Mouse (Mus musculus): Measurements from ENCODE around the gene Olfr420. TPM values are rescaled to one million over a fixed set of nuclear protein-coding genes. Genes with fewer than 3 reads are reported as not detected.
A peak's percentile ranks its signal among the peaks of the same experiment; 100 is the strongest.

Olfr420 gene
- total RNA-seq, 1 experiment, result not detected

GRCm38 (mm10) chr1:174146696-174147095 is 8.7 kb upstream of the Olfr420 start:
- Histone ChIP-seq H3K9me3 (ENCODE audit: control insufficient read depth, insufficient read depth, low read depth, low read length) (no peaks in the 10 kb centered on the region), H3K27ac (ENCODE audit: insufficient read depth, low read depth, low read length, poor library complexity, severe bottlenecking) (no peak overlapping the region), H3K36me3 (ENCODE audit: control insufficient read depth, insufficient read depth, low read length, poor library complexity, severe bottlenecking) (no peaks in the 10 kb centered on the region), H3K4me1 (ENCODE audit: control insufficient read depth in 2 of 2, insufficient read depth in 2 of 2, low read length in 2 of 2, poor library complexity in 1 of 2) (no peaks in the 10 kb centered on the region), H3K4me3 (ENCODE audit: insufficient read depth in 1 of 2, low read depth in 1 of 2, low read length in 2 of 2, poor library complexity in 1 of 2, severe bottlenecking in 1 of 2) (no peak overlapping the region), H3K9ac (ENCODE audit: insufficient read depth, low read depth, low read length, poor library complexity, severe bottlenecking) (no peak overlapping the region)
- in situ Hi-C loops (cut with MboI; ENCODE audit: low sequenced_read_pairs in 2 of 2, unreplicated experiment in 2 of 2), result no loop called here
- no peak for TF ChIP-seq ZC3H11A (IDR thresholded peaks at IDR 0.05; ENCODE audit: borderline replicate concordance, low read depth, low read length)
- no peak for TF ChIP-seq ZNF384 (IDR thresholded peaks at IDR 0.05; ENCODE audit: low read depth, low read length)
- no peak for TF ChIP-seq HCFC1 (IDR thresholded peaks at IDR 0.05; ENCODE audit: borderline replicate concordance, insufficient read depth, low read length)
- no peak for TF ChIP-seq MAFK (IDR thresholded peaks at IDR 0.05; ENCODE audit: insufficient read depth, low read depth, low read length)
- no peak for TF ChIP-seq CHD2 (IDR thresholded peaks at IDR 0.05; ENCODE audit: low read depth, low read length)
- no peak for DNase-seq (ENCODE audit: low read depth, low spot score)

GRCm38 (mm10) chr1:174149289-174149688 is 6.1 kb upstream of the Olfr420 start:
- in situ Hi-C loops (cut with MboI; ENCODE audit: low sequenced_read_pairs in 2 of 2, unreplicated experiment in 2 of 2), result no loop called here
- Histone ChIP-seq H3K36me3 (ENCODE audit: control insufficient read depth, insufficient read depth, low read length, poor library complexity, severe bottlenecking) (no peaks in the 10 kb centered on the region), H3K4me1 (ENCODE audit: control insufficient read depth in 2 of 2, insufficient read depth in 2 of 2, low read length in 2 of 2, poor library complexity in 1 of 2) (no peaks in the 10 kb centered on the region), H3K27ac (ENCODE audit: insufficient read depth, low read depth, low read length, poor library complexity, severe bottlenecking) (no peak overlapping the region), H3K9me3 (ENCODE audit: control insufficient read depth, insufficient read depth, low read depth, low read length) (no peaks in the 10 kb centered on the region), H3K4me3 (ENCODE audit: insufficient read depth in 1 of 2, low read depth in 1 of 2, low read length in 2 of 2, poor library complexity in 1 of 2, severe bottlenecking in 1 of 2) (no peak overlapping the region), H3K9ac (ENCODE audit: insufficient read depth, low read depth, low read length, poor library complexity, severe bottlenecking) (no peak overlapping the region)
- no peak for DNase-seq (ENCODE audit: low read depth, low spot score)
- TF ChIP-seq ZNF384 (IDR thresholded peaks at IDR 0.05; ENCODE audit: low read depth, low read length), result peak; percentile 55; the same call in 1 of the 2 replicates
- no peak for TF ChIP-seq ZC3H11A (IDR thresholded peaks at IDR 0.05; ENCODE audit: borderline replicate concordance, low read depth, low read length)

- in situ Hi-C loops (cut with MboI; ENCODE audit: low sequenced_read_pairs in 2 of 2, unreplicated experiment in 2 of 2), result no loop called here
- H3K36me3 ChIP-seq (ENCODE audit: control insufficient read depth, insufficient read depth, low read length, poor library complexity, severe bottlenecking), result no peaks in the 10 kb centered on the region
- H3K4me1 ChIP-seq (ENCODE audit: control insufficient read depth in 2 of 2, insufficient read depth in 2 of 2, low read length in 2 of 2, poor library complexity in 1 of 2), result no peaks in the 10 kb centered on the region
- DNase-seq (ENCODE audit: low read depth, low spot score), result no peak
- H3K9me3 ChIP-seq (ENCODE audit: control insufficient read depth, insufficient read depth, low read depth, low read length), result no peaks in the 10 kb centered on the region
- no peak overlapping the region for H3K27ac ChIP-seq (ENCODE audit: insufficient read depth, low read depth, low read length, poor library complexity, severe bottlenecking)
- H3K9ac ChIP-seq (ENCODE audit: insufficient read depth, low read depth, low read length, poor library complexity, severe bottlenecking), result no peak overlapping the region
- no peak overlapping the region for H3K4me3 ChIP-seq (ENCODE audit: insufficient read depth in 1 of 2, low read depth in 1 of 2, low read length in 2 of 2, poor library complexity in 1 of 2, severe bottlenecking in 1 of 2)
- TF ChIP-seq ZNF384 (IDR thresholded peaks at IDR 0.05; ENCODE audit: low read depth, low read length) (no peak), CHD2 (IDR thresholded peaks at IDR 0.05; ENCODE audit: low read depth, low read length) (no peak), MAFK (IDR thresholded peaks at IDR 0.05; ENCODE audit: insufficient read depth, low read depth, low read length) (no peak), ZC3H11A (IDR thresholded peaks at IDR 0.05; ENCODE audit: borderline replicate concordance, low read depth, low read length) (no peak), HCFC1 (IDR thresholded peaks at IDR 0.05; ENCODE audit: borderline replicate concordance, insufficient read depth, low read length) (no peak)
These were observed 2.2 kb downstream of the Olfr420 start for GRCm38 (mm10) chr1:174157622-174158021.

GRCm38 (mm10) chr1:174158512-174158911 is 3.1 kb downstream of the Olfr420 start:
- no peak overlapping the region for H3K4me3 ChIP-seq (ENCODE audit: insufficient read depth in 1 of 2, low read depth in 1 of 2, low read length in 2 of 2, poor library complexity in 1 of 2, severe bottlenecking in 1 of 2)
- in situ Hi-C loops (cut with MboI; ENCODE audit: low sequenced_read_pairs in 2 of 2, unreplicated experiment in 2 of 2), result no loop called here

GRCm38 (mm10) chr1:174159095-174159494 is 3.7 kb downstream of the Olfr420 start:
- H3K4me1 ChIP-seq (ENCODE audit: control insufficient read depth in 2 of 2, insufficient read depth in 2 of 2, low read length in 2 of 2, poor library complexity in 1 of 2), result no peaks in the 10 kb centered on the region
- H3K4me3 ChIP-seq (ENCODE audit: insufficient read depth in 1 of 2, low read depth in 1 of 2, low read length in 2 of 2, poor library complexity in 1 of 2, severe bottlenecking in 1 of 2), result no peak overlapping the region
- no peak for DNase-seq (ENCODE audit: low read depth, low spot score)
- H3K9me3 ChIP-seq (ENCODE audit: control insufficient read depth, insufficient read depth, low read depth, low read length), result no peaks in the 10 kb centered on the region
- no peak overlapping the region for H3K9ac ChIP-seq (ENCODE audit: insufficient read depth, low read depth, low read length, poor library complexity, severe bottlenecking)
- no peaks in the 10 kb centered on the region for H3K36me3 ChIP-seq (ENCODE audit: control insufficient read depth, insufficient read depth, low read length, poor library complexity, severe bottlenecking)
- in situ Hi-C loops (cut with MboI; ENCODE audit: low sequenced_read_pairs in 2 of 2, unreplicated experiment in 2 of 2), result no loop called here
- H3K27ac ChIP-seq (ENCODE audit: insufficient read depth, low read depth, low read length, poor library complexity, severe bottlenecking), result no peak overlapping the region
- no peak for TF ChIP-seq HCFC1 (IDR thresholded peaks at IDR 0.05; ENCODE audit: borderline replicate concordance, insufficient read depth, low read length)
- no peak for TF ChIP-seq CHD2 (IDR thresholded peaks at IDR 0.05; ENCODE audit: low read depth, low read length)
- no peak for TF ChIP-seq ZNF384 (IDR thresholded peaks at IDR 0.05; ENCODE audit: low read depth, low read length)
- no peak for TF ChIP-seq ZC3H11A (IDR thresholded peaks at IDR 0.05; ENCODE audit: borderline replicate concordance, low read depth, low read length)
- TF ChIP-seq MAFK (IDR thresholded peaks at IDR 0.05; ENCODE audit: insufficient read depth, low read depth, low read length), result no peak

More at GRCm38 (mm10) chr1:174158512-174158911, 3.1 kb downstream of the Olfr420 start:
- TF ChIP-seq ZNF384 (IDR thresholded peaks at IDR 0.05; ENCODE audit: low read depth, low read length), result no peak
- TF ChIP-seq MAFK (IDR thresholded peaks at IDR 0.05; ENCODE audit: insufficient read depth, low read depth, low read length), result no peak
- no peak for TF ChIP-seq HCFC1 (IDR thresholded peaks at IDR 0.05; ENCODE audit: borderline replicate concordance, insufficient read depth, low read length)
- no peak for TF ChIP-seq CHD2 (IDR thresholded peaks at IDR 0.05; ENCODE audit: low read depth, low read length)
- TF ChIP-seq ZC3H11A (IDR thresholded peaks at IDR 0.05; ENCODE audit: borderline replicate concordance, low read depth, low read length), result no peak
- no peak overlapping the region for H3K27ac ChIP-seq (ENCODE audit: insufficient read depth, low read depth, low read length, poor library complexity, severe bottlenecking)
- DNase-seq (ENCODE audit: low read depth, low spot score), result no peak
- no peaks in the 10 kb centered on the region for H3K9me3 ChIP-seq (ENCODE audit: control insufficient read depth, insufficient read depth, low read depth, low read length)
- no peaks in the 10 kb centered on the region for H3K36me3 ChIP-seq (ENCODE audit: control insufficient read depth, insufficient read depth, low read length, poor library complexity, severe bottlenecking)
- no peak overlapping the region for H3K9ac ChIP-seq (ENCODE audit: insufficient read depth, low read depth, low read length, poor library complexity, severe bottlenecking)
- H3K4me1 ChIP-seq (ENCODE audit: control insufficient read depth in 2 of 2, insufficient read depth in 2 of 2, low read length in 2 of 2, poor library complexity in 1 of 2), result no peaks in the 10 kb centered on the region

Measured in ES-E14 (cell line).